Mouse (Mus musculus): Measurements from ENCODE around the gene Ninj1.

GRCm38 (mm10) chr13:49242321-49243065 lies 55.2 kb downstream of the Ninj1 start:
- TF ChIP-seq POLR2A (IDR thresholded peaks at IDR 0.05; ENCODE audit: insufficient read length, low read depth), result no peak
- TF ChIP-seq MAX (IDR thresholded peaks at IDR 0.05; ENCODE audit: low read depth), result no peak
- TF ChIP-seq MYOG (IDR thresholded peaks at IDR 0.05; ENCODE audit: control insufficient read depth in 1 of 3, insufficient read depth in 1 of 3, insufficient read length in 2 of 3, low read depth in 2 of 3), result no peak
- TF ChIP-seq E2F4 (IDR thresholded peaks at IDR 0.05; ENCODE audit: insufficient read depth), result no peak
- TF ChIP-seq TCF12 (IDR thresholded peaks at IDR 0.05; ENCODE audit: insufficient read depth, poor library complexity, severe bottlenecking), result no peak
- TF ChIP-seq USF1 (IDR thresholded peaks at IDR 0.05; ENCODE audit: low read depth), result no peak
- no peak for TF ChIP-seq MYOD1 (IDR thresholded peaks at IDR 0.05; ENCODE audit: control insufficient read depth in 1 of 3, insufficient read length in 2 of 3, low read depth in 2 of 3)
- TF ChIP-seq TCF3 (IDR thresholded peaks at IDR 0.05; ENCODE audit: insufficient read length, low read depth), result no peak
- no peak for TF ChIP-seq REST (IDR thresholded peaks at IDR 0.05; ENCODE audit: insufficient read depth, insufficient read length)
- no peak for TF ChIP-seq CEBPB (IDR thresholded peaks at IDR 0.05; ENCODE audit: insufficient read depth, poor library complexity, severe bottlenecking)
